Mouse (Mus musculus): ENCODE measurements at regions not wholly inside any gene's neighbourhood (a gene's known extent, or its start where the extent isn't known, plus 50 kb on each side); places are given as distances from the start of the nearest gene placed in this dataset.
"Not testable (repeated sequence)": the region's sequence is repeated elsewhere in the genome, so short reads cannot be mapped to it uniquely, and the experiment has no call there.

DNA sequence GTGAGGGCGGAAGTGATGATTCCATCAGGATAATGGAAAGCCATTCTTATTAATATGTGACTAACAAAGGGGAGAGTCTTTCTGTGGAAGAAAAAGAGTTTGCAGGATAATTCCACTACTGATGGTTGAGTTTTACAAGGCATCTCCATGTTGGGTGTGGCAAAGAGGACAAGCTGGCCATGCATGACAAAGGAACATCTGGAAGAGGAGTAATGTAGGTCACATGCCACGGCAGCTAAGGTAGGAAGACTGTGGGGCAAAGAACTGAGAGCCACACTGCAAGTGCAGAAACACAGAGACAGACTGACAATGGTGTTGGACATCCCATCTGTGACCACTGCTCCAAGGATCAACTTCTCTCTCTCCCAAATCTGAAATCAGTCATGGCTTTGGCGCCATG lies 196.4 kb upstream of the Gdi2 start:
- no peak for DNase-seq (ENCODE audit: low spot score)

DNA sequence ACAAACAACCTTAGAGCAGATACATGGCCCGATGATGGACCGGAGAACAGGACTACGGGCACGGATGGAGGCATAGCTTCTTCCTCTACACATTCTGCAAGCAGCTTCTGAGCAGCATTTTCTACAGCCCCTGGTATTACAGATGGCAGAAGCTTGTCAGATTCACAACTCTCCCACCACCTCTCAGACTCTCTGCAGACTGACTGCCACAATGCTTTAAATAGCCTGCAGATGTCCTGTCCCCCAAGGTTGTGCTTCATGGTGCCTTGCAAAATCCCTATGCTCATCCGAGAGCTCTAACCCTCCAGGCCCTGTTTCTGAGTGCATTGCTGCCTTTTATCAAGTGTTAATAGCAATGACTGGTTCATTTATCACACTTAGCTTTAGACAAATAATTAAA lies 194.3 kb upstream of the Gdi2 start:
- no peak for DNase-seq (ENCODE audit: low spot score)

DNA sequence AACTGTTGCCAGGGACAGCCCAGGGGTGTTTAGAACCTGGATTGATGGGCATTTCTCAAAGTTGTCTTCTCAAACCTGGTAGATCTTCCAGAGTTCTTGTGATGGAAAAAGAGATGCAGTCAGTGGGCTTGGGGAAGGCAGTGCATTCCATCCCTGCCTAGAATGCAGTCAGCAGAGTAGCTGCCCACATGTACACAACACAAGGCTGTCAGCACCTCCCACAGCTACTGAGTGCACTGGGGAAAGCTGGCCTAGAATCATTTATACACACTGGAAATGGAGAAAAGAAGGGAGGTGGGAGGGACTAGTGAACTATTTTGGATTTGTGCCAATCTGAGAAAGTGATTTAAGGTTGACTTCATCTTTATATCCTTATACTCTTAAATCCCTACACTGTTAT lies 183.0 kb upstream of the Gdi2 start:
- DNase-seq (ENCODE audit: low spot score), result not testable (repeated sequence)

DNA sequence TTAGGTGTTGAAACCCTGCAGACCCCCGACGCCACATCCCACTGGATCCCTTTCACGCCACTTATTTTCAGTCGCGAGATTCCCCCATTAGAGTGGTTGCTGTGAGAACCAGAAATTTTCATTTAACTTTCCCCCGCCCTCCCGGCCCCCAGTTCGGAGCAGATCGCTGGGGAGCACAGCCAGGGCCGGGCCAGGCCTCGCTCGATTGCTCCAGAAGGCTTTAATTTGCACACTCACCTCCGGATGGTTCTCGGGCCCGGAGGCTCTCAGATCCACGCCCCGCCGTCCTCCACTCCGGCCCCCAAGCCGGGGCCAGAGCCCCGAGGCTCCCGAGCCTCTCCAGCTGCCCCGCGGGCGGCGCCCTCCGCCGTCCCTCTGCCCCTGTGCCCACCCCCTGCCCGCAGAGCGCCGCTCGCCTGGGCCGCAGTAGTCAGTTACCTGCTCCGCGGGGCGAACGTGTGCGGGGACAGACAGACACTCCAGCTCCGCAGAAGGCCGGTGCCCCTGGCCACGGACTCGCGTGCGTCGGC lies 179.7 kb upstream of the Gdi2 start:
- DNase-seq (ENCODE audit: low spot score), result no peak

DNA sequence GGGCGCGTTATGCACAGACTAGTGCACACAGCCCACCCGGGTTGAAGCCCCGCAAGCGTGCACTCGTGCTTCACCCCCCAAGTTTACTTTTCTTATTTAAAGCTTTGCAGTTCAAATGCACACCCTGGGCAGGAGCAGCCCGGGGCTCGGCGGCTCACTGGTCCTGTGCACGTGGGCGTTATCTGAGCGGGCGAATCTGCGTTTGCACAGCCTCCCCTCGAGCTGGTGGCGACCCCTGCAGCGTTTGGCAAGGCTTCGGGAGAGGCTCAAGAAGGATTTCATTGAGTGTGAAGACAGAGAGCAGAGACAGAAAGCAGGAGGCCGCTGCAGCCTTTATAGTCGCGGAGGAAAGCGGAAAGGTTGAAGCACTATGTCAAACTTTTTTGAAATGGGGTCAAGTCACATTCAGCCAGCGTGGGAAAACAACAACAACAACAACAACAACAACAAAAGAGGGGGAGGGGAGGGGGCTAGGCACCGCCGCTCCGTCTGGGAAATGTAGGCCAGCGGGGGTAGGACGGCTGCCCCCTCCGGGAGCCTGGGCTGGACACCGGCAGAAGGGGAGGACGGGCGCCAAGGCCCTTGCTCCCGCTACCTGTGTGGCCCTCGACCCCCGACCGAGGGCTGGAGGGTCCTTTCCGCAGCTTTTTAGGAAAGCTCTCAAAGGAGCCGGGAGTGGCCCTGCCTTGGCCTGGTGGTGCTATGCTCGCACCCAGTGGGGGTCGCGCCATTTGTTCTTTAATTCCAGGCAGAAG lies 178.7 kb upstream of the Gdi2 start:
- DNase-seq (ENCODE audit: low spot score), result peak; percentile 7

DNA sequence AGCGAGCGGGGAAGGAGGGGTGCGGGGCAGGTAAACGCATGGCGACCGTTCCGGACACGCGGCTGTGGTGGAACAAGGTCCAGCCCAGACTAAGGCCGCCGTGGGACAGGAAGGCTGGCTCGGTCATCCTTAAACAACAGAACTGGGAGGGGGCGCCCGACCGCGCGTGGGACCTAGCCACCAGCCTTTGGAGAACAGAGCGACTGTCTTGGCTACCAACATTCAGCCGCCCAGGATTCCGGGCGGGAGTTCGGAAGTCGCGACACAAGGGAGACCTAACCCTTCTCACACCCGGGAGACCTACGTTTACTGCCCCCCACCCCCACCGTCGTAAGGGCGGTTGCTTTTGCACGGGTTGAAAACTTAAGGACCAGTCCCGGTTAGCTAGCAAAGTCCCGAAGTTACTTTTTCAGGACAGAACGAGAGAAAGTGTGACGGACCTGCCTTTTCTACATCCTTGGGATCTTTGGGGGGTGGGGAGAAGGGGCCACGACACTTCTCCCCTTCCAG lies 178.1 kb upstream of the Gdi2 start:
- not testable (repeated sequence) for DNase-seq (ENCODE audit: low spot score)

DNA sequence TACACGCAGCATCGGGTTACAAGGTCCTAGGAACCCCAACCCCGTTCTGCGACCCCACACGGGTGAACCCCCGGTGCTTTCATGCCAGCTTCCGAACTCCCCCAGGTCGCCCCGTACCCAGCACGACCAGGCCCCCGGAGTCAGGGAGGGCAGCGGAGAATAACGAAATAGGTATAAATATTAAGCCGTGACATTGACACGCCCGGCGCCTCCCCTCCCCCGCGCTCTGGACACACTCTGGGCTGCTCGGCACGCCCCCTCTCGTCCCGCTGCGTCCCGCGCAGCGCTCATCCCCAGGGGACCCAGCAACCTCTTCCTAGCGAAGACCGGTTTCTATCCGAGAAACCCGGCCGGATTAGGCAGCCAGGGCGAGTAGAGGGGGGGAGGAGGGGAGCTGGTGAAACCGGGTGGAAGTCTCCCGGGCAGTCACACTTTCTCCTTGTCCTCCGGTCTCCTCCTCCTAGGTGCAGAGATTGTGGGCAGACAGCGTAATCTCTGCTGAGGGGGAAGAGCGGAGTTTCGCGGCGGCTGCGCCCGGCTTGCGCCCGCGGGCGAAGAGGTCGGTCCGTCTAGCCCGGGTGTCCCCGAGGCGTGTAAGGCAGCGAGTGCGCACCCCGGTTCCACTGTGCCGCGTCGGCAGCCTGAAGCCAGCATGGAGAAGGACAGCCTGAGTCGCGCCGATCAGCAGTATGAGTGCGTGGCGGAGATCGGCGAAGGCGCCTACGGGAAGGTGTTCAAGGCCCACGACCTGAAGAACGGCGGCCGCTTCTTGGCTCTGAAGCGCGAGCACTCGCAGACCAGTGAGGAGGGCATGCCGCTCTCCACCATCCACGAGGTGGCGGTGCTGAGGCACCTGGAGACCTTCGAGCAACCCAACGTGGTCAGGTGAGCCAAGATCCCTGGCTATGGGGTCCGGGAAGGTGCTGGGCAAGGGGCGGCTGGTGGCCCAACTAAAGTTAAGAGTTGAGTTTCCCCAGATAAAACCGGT lies 177.1 kb upstream of the Gdi2 start:
- peak; percentile 29 for DNase-seq (ENCODE audit: low spot score)

DNA sequence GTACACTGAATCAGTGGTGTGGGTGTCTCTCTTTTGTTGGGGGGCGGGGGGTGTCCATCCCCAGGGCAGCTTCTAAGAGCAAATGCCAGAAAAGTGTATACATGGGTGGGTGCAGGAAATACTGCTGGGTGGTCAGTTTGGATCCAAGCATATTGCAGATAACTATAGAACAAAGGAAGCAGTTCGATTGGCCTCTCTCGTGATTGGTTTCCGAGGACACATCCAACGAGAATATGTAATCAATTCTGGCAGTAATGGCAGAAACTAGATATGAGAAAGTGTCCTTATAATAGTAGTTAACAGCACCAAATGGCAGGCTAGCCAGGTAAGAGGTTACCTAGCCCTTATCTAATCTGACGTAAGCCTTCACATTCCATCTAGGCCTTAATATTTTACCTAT lies 165.2 kb upstream of the Gdi2 start:
- DNase-seq (ENCODE audit: low spot score), result no peak

DNA sequence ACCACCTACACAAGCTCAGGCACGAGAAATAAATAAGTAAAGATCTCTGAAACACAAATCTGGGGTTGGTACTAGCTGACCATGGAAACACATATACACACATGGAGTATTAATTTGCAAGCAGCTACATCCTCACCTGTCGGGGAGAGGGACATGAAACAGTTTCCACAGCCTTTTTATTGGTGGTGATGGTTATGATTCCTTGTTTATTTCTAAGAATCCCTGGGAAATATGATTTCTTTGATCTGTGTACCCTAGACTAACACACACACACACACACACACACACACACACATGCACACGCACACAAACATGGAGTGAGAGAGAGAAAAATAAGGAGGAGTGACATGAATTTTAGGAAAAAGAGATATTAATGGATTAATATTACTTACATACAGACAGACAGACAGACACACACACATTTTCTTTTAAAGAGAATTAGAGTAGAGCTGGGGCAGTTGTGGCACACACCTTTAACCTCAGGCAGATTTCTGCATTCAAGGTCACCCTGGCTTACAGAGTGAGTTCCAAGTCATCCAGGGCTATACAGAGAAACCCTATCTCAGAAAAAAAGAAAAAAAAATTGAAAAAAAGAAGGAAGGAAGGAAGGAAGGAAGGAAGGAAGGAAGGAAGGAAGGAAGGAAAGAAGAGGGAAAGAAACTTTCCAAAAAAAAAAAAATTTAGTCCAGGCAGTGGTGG lies 164.2 kb upstream of the Gdi2 start:
- DNase-seq (ENCODE audit: low spot score), result not testable (repeated sequence)

DNA sequence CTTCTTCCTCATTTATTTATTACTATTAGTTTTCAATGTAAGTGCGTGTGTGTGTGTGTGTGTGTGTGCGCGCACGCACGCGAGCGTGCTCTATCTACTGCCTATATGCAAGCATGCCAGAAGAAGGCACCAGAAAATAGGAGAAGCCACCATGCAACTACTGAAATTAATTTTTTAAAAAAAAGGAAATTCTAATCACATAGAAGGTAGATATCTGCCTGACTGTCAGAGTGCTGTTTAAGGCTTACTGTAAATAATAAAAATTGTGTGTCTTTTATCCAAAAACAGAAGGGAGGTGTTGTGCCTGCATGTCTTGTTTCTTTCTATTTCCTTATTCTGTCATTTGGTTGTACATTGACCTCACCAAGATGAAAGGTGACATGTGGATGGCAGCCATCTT lies 163.1 kb upstream of the Gdi2 start:
- DNase-seq (ENCODE audit: low spot score), result no peak

DNA sequence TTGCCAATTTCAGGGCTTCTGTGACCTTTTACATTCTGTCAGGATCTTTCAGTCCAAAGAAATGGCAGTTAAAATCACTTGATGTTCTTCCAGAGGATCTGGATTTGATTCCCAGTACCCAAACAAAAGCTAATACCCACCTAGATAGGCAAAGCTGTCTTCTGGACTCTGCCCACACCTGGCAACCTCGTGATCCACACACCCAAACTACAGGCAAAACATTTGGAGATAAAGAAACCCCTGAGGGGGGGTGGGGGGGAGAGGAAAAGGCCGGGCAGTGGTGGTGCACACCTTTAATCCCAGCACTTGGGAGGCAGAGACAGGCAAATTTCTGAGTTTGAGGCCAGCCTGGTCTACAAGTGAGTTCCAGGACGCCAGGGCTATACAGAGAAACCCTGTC lies 160.1 kb upstream of the Gdi2 start:
- DNase-seq (ENCODE audit: low spot score), result not testable (repeated sequence)

DNA sequence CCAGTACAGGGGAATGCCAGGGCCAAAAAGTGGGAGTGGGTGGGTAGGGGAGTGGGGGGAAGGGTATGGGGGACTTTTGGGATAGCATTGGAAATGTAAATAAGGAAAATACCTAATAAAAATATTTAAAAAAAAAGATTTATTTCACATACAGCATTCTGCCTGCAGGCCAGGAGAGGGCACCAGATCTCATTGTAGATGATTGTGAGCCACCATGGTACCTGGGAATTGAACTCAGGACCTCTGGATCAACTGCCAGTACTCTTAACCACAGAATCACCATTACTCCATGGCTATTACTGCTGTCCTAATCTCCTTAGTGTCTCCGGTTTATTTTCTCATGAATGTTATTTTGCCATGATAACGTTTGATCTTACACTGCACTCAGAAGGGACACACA lies 132.1 kb upstream of the Gdi2 start:
- not testable (repeated sequence) for DNase-seq (ENCODE audit: low spot score)

DNA sequence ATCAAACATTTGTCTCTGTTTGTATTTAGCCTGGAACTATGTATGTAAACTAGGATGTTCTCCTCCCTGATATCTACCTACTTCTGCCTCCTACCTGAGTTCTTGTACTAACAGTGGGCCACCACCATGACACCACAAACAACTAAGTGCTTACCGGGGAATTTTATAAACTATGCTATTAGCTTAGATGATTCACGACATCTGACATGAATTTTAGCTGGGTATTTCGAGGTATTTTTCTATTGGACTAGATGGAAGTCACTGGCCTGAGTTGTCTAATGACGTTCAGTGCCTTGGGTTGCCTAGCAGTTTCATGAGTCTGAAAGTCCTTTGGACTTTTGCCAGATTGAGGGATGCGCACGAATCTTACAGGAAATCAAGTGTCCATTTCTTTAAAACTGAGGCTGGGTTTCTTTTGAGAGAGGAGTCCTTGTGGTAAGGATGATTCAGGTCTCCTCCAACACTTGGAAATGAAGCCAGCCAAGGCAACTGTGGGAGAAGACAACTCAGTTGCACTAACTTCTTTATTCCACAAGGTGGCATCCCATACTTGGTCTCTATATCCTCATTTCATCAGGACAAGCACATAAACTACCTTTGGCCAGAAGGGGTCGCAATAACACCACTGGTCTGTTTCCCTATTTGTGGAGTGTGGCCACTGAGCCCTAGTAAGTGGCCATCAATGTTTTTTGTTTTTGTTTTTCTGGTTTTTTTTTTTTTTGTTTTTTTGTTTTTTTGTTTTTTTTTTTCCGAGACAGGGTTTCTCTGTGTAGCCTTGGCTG lies 131.4 kb upstream of the Gdi2 start:
- DNase-seq (ENCODE audit: low spot score), result peak; percentile 59

DNA sequence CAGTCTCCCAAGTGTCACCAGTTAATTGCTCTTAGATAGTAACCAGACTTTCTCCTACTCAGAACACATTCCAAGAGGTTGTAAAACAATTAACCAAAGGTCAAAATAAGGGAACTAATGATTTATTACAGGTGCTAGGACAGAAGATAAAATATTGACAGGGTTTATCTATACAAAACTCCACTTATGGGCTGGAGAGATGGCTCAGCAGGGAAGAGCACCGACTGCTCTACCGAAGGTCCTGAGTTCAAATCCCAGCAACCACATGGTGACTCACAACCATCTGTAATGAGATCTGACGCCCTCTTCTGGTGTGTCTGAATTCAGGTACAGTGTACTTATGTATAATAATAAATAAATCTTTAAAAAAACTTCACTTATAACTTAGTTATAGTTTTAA lies 127.6 kb upstream of the Gdi2 start:
- DNase-seq (ENCODE audit: low spot score), result not testable (repeated sequence)

DNA sequence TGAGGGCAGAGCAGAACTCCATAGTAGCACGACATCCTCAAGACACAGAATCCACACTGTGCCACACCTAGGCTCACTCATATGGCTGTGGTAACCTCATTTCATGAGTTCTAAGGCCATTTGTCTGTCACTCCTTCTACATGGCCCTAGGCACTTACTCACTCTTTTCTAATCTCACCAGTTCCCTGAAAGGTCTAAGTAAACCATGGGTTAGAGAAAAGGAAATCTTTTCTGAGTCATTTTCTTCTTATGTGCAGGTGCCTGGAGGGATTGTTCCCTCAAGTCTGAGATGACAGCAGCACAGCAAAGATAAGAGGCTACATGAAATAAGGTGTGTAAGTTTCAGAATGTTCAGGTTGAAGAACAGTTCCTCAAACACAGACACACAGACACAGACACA lies 120.8 kb upstream of the Gdi2 start:
- DNase-seq (ENCODE audit: low spot score), result no peak

DNA sequence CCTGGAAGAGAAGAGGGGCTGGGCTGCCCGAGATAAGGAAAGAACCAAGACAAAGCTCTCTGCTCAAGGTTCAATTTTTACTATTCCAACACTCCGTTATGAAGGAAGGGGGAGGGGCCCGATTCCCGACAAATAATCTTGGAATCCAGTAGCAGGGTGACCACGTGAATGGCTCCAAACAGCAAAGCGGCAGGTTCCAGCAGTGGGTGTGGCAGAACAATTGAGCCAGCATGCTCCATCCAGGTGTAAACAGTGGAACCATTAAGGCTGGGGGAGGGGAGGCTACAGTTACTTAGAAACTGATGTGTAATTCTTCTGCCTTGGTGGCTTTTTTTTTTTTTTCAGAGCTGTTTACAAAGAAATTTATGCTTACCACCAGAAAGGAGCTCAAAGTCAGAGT lies 82.5 kb upstream of the Gdi2 start:
- DNase-seq (ENCODE audit: low spot score), result not testable (repeated sequence)

DNA sequence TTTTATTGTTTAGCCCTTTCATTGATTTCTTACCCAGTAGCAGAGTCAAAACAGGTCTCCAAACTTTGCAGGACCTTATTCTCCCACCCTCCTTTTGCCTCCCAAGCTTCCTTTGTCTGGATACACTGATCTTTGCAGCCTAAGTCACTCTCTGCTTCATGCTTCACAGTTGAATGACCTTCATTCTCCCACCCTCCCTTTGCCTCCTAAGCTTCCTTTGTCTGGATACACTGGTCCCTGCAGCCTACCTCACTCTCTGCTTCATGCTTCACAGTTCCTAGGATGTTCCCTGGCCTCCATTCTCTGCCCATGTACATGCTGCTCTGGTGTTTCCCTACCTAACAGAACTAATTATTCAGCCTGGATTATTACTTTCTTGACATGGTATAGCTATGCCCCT lies 61.0 kb upstream of the Gdi2 start:
- DNase-seq (ENCODE audit: low spot score), result no peak

DNA sequence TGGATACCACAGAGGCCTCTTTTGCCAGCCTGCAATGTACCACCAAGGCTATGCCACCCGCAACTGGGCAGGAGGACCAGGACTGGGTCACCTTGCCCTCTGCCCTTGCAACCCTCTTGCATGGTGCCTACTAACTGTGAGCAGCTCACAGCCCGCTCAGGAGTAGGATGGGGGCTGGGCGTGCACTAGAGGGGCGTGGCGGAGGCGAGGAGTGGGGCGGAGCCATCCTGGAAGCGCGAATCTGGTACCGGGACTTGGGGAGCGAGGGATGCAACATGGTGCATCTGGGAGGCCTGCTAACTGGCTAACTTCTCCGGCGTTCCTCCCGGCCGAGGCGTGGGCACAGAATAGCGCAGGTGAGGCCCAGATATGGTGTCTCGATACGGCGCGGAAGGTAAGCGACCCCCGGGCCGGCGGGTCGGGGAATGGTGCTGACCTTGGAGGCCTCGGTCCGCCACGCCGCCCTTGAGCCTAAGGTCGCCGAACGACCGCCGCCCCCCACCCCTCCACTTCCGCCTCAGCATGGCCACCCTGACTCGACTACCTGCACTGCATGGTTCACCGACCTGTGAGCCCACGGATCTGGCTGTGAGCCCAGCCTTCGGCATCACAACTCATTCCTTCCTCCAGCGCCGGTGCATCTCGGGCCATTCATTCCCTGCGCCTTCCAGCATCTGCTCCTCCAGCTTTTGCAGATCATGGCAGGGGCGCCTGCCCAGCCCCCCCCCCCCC lies 59.7 kb upstream of the Gdi2 start:
- peak; percentile 53 for DNase-seq (ENCODE audit: low spot score)

All from ovary, postnatal 14 days (tissue).